Mouse (Mus musculus) ES-E14 (cell line): ENCODE results near the gene Cdc42bpg.

Source experiments
- CHD2 ChIP-seq: IDR thresholded peaks from 2 replicates; pipeline ENCODE4 v1.6.1; 2014; ENCODE audit warnings: mild to moderate bottlenecking, low read depth, low read length, inconsistent platforms
- HCFC1 ChIP-seq: IDR thresholded peaks from 2 replicates; pipeline ENCODE4 v1.6.1; 2012; ENCODE audit warnings: low read length, inconsistent platforms, borderline replicate concordance; ENCODE audit not compliant: insufficient read depth
- MAFK ChIP-seq: IDR thresholded peaks from 2 replicates; pipeline ENCODE4 v1.6.1; 2014; ENCODE audit warnings: mild to moderate bottlenecking, low read depth, low read length, inconsistent platforms; ENCODE audit not compliant: insufficient read depth
- ZC3H11A ChIP-seq: IDR thresholded peaks from 2 replicates; pipeline ENCODE4 v1.6.1; 2012; ENCODE audit warnings: low read depth, mild to moderate bottlenecking, inconsistent platforms, low read length, borderline replicate concordance
- ZNF384 ChIP-seq: IDR thresholded peaks from 2 replicates; pipeline ENCODE4 v1.6.1; 2012; ENCODE audit warnings: low read depth, low read length, inconsistent platforms

DNA sequence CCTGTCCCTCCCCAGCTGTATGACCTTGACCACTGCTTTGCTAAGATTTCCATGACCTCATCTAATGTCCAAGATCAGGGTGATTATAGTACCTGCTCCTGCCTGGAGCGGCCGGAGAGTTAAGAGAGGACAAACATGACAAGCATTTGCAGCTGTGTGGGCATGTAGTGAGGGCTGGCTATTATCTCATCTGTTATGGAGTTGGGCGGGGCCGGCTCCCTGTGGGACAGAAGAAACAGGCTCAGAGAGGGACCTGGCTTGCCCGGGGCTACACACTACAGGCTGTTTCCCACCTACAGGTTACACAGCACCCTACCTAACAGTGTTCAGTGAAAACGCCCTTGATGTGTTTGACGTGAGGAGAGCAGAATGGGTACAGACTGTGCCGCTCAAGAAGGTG lies 15.1 kb downstream of the Cdc42bpg start:
- no peak for TF ChIP-seq CHD2
- TF ChIP-seq ZNF384 = no peak
- no peak for TF ChIP-seq HCFC1
- no peak for TF ChIP-seq MAFK
- TF ChIP-seq ZC3H11A = no peak
